ENCODE assay signal across 15 mouse cellular contexts in the genomic region with DNA sequence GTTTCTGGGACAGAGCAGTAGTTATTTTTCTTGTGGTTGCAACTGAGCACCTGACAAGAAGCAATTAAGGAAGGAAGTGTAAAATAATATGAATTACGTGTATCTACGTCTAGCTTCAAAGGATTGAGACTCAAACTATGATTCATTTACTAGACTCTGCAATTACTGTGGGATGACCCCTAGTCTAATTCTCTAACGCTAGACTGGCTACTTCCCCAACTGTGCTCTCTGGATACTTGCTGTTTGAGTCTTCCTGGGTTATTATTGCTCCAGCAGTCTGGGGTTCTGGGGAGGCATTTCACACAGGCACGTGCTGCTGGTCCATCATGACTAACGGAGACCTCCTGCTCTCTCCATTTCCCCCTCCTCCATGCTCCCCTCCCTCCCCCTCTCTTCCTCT.
"Had no signal": no experiment of that assay in that cellular context is flagged by ENCODE, and none has a peak within 500 bp of the region (broad histone marks: within the 10 kb centered on the region; RNA-seq: fewer than 3 reads in every experiment).

No protein-coding gene starts in this region.

- H3K9ac ChIP-seq: neural tube, embryonic 15.5 days; stomach, embryonic 15.5 days had no signal

- DNase-seq: retina, postnatal 1 day; right cerebral cortex, adult 18-20 months; right cerebral cortex, postnatal 14 days; right cerebral cortex, postnatal 25 days; right cerebral cortex, postnatal 4 days; spleen, adult 18-20 months; thymus, adult 18-20 months; thymus, adult 2 months; thymus, postnatal 14 days; thymus, postnatal 25 days; thymus, postnatal 36 days; thymus, postnatal 4 days had no signal

- H3K36me3 ChIP-seq: neural tube, embryonic 15.5 days; stomach, embryonic 15.5 days had no signal

- H3K9me3 ChIP-seq: neural tube, embryonic 15.5 days; stomach, embryonic 15.5 days had no signal

- H3K4me2 ChIP-seq: neural tube, embryonic 15.5 days; stomach, embryonic 15.5 days had no signal

- H3K27ac ChIP-seq: neural tube, embryonic 15.5 days; stomach, embryonic 15.5 days; stomach, postnatal 0 days had no signal

- H3K27me3 ChIP-seq: stomach, embryonic 15.5 days had no signal

- H3K4me3 ChIP-seq: neural tube, embryonic 15.5 days; stomach, embryonic 15.5 days had no signal
